Mouse (Mus musculus): ENCODE data around the gene Srarp. TPM values are rescaled to one million over a fixed set of nuclear protein-coding genes. Genes with fewer than 3 reads are reported as not detected.

Gene Srarp
- polyA plus RNA-seq, 1 experiment from 2014 or later = not detected

GRCm38 (mm10) chr4:141466844-141467580 lies 31.1 kb upstream of the Srarp start:
- H3K27ac ChIP-seq = 0 out of 2 replicates have a peak overlapping the region, but pooled peaks have one; percentile 7
- no peak for ATAC-seq (ENCODE audit: insufficient number of reproducible peaks, insufficient read depth, low FRiP score, low TSS enrichment, low read depth)
- peaks cover 100% of the 10 kb centered on the region for H3K36me3 ChIP-seq
- 88% methylated on average over 15 of the region's 15 CpGs for WGBS
- no peaks in the 10 kb centered on the region for H3K4me1 ChIP-seq (replicated peaks)
- H3K9ac ChIP-seq (replicated peaks) = no peak overlapping the region
- no peaks in the 10 kb centered on the region for H3K9me3 ChIP-seq
- H3K27me3 ChIP-seq = no peaks in the 10 kb centered on the region
- H3K4me2 ChIP-seq = no peak overlapping the region
- no peak overlapping the region for H3K4me3 ChIP-seq (replicated peaks)

GRCm38 (mm10) chr4:141466289-141466795 lies 30.4 kb upstream of the Srarp start:
- H3K36me3 ChIP-seq = peaks cover 100% of the 10 kb centered on the region
- 92% methylated on average over 16 of the region's 16 CpGs for whole genome bisulfite sequencing
- no peak for ATAC-seq (ENCODE audit: insufficient number of reproducible peaks, insufficient read depth, low FRiP score, low TSS enrichment, low read depth)

GRCm38 (mm10) chr4:141465512-141466288 lies 29.8 kb upstream of the Srarp start:
- WGBS = 94% methylated on average over 34 of the region's 34 CpGs
- no peak overlapping the region for H3K27ac ChIP-seq
- H3K4me3 ChIP-seq (replicated peaks) = no peak overlapping the region
- no peaks in the 10 kb centered on the region for H3K4me1 ChIP-seq (replicated peaks)
- peaks cover 96% of the 10 kb centered on the region for H3K36me3 ChIP-seq
- no peaks in the 10 kb centered on the region for H3K9me3 ChIP-seq
- H3K9ac ChIP-seq (replicated peaks) = no peak overlapping the region
- no peak overlapping the region for H3K4me2 ChIP-seq
- H3K27me3 ChIP-seq = no peaks in the 10 kb centered on the region
- no peak for ATAC-seq (ENCODE audit: insufficient number of reproducible peaks, insufficient read depth, low FRiP score, low TSS enrichment, low read depth)

More at GRCm38 (mm10) chr4:141466289-141466795, 30.4 kb upstream of the Srarp start:
- Histone ChIP-seq H3K27me3 (no peaks in the 10 kb centered on the region), H3K9me3 (no peaks in the 10 kb centered on the region), H3K4me3 (replicated peaks) (no peak overlapping the region), H3K27ac (no peak overlapping the region), H3K4me1 (replicated peaks) (no peaks in the 10 kb centered on the region), H3K4me2 (no peak overlapping the region), H3K9ac (replicated peaks) (no peak overlapping the region)

GRCm38 (mm10) chr4:141464722-141465121 lies 28.8 kb upstream of the Srarp start:
- Histone ChIP-seq H3K9ac (replicated peaks) (no peak overlapping the region), H3K27me3 (no peaks in the 10 kb centered on the region), H3K4me3 (replicated peaks) (no peak overlapping the region), H3K36me3 (peaks cover 96% of the 10 kb centered on the region), H3K27ac (no peak overlapping the region), H3K4me2 (no peak overlapping the region), H3K9me3 (no peaks in the 10 kb centered on the region), H3K4me1 (replicated peaks) (no peaks in the 10 kb centered on the region)
- 77% methylated on average over 16 of the region's 16 CpGs for WGBS
- ATAC-seq (ENCODE audit: insufficient number of reproducible peaks, insufficient read depth, low FRiP score, low TSS enrichment, low read depth) = no peak

- 86% methylated on average over 14 of the region's 14 CpGs for WGBS
- peaks cover 8% of the 10 kb centered on the region for H3K4me1 ChIP-seq (replicated peaks)
- no peak overlapping the region for H3K9ac ChIP-seq (replicated peaks)
- no peak overlapping the region for H3K4me2 ChIP-seq
- no peak overlapping the region for H3K27ac ChIP-seq
- peaks cover 90% of the 10 kb centered on the region for H3K36me3 ChIP-seq
- H3K27me3 ChIP-seq = no peaks in the 10 kb centered on the region
- ATAC-seq (ENCODE audit: insufficient number of reproducible peaks, insufficient read depth, low FRiP score, low TSS enrichment, low read depth) = no peak
- no peaks in the 10 kb centered on the region for H3K9me3 ChIP-seq
- no peak overlapping the region for H3K4me3 ChIP-seq (replicated peaks)
Observed at GRCm38 (mm10) chr4:141463472-141463871, 27.6 kb upstream of the Srarp start.

- no peak overlapping the region for H3K4me2 ChIP-seq
- H3K36me3 ChIP-seq = peaks cover 71% of the 10 kb centered on the region
- no peak overlapping the region for H3K4me3 ChIP-seq (replicated peaks)
- peaks cover 18% of the 10 kb centered on the region for H3K4me1 ChIP-seq (replicated peaks)
- WGBS = 94% methylated on average over 12 of the region's 12 CpGs
- H3K27me3 ChIP-seq = no peaks in the 10 kb centered on the region
- no peak for ATAC-seq (ENCODE audit: insufficient number of reproducible peaks, insufficient read depth, low FRiP score, low TSS enrichment, low read depth)
- no peak overlapping the region for H3K27ac ChIP-seq
- no peak overlapping the region for H3K9ac ChIP-seq (replicated peaks)
- no peaks in the 10 kb centered on the region for H3K9me3 ChIP-seq
Observed at GRCm38 (mm10) chr4:141461576-141461975, 25.7 kb upstream of the Srarp start.

GRCm38 (mm10) chr4:141461088-141461487 lies 25.2 kb upstream of the Srarp start:
- Histone ChIP-seq H3K36me3 (peaks cover 69% of the 10 kb centered on the region), H3K27me3 (no peaks in the 10 kb centered on the region), H3K9me3 (no peaks in the 10 kb centered on the region), H3K9ac (replicated peaks) (no peak overlapping the region), H3K4me3 (replicated peaks) (no peak overlapping the region), H3K27ac (no peak overlapping the region), H3K4me1 (replicated peaks) (peaks cover 18% of the 10 kb centered on the region), H3K4me2 (no peak overlapping the region)
- WGBS = 78% methylated on average over 12 of the region's 12 CpGs
- ATAC-seq (ENCODE audit: insufficient number of reproducible peaks, insufficient read depth, low FRiP score, low TSS enrichment, low read depth) = no peak

- H3K4me2 ChIP-seq = no peak overlapping the region
- H3K27me3 ChIP-seq = no peaks in the 10 kb centered on the region
- H3K9ac ChIP-seq (replicated peaks) = no peak overlapping the region
- WGBS = 93% methylated on average over 4 of the region's 4 CpGs
- peaks cover 18% of the 10 kb centered on the region for H3K4me1 ChIP-seq (replicated peaks)
- no peak overlapping the region for H3K4me3 ChIP-seq (replicated peaks)
- H3K9me3 ChIP-seq = no peaks in the 10 kb centered on the region
- no peak overlapping the region for H3K27ac ChIP-seq
- peaks cover 64% of the 10 kb centered on the region for H3K36me3 ChIP-seq
- no peak for ATAC-seq (ENCODE audit: insufficient number of reproducible peaks, insufficient read depth, low FRiP score, low TSS enrichment, low read depth)
Observed at GRCm38 (mm10) chr4:141460481-141460880, 24.6 kb upstream of the Srarp start.

GRCm38 (mm10) chr4:141459766-141460165 lies 23.9 kb upstream of the Srarp start:
- H3K4me3 ChIP-seq (replicated peaks) = no peak overlapping the region
- ATAC-seq (ENCODE audit: insufficient number of reproducible peaks, insufficient read depth, low FRiP score, low TSS enrichment, low read depth) = no peak
- H3K27me3 ChIP-seq = no peaks in the 10 kb centered on the region
- no peak overlapping the region for H3K4me2 ChIP-seq
- H3K9me3 ChIP-seq = no peaks in the 10 kb centered on the region
- H3K4me1 ChIP-seq (replicated peaks) = peaks cover 23% of the 10 kb centered on the region
- H3K9ac ChIP-seq (replicated peaks) = no peak overlapping the region
- no peak overlapping the region for H3K27ac ChIP-seq
- WGBS = 86% methylated on average over 9 of the region's 9 CpGs
- H3K36me3 ChIP-seq = peaks cover 61% of the 10 kb centered on the region

- Histone ChIP-seq H3K9ac (replicated peaks) (peak overlapping the region; percentile 13; the same call in 1 of the 2 replicates), H3K4me3 (replicated peaks) (no peak overlapping the region), H3K9me3 (no peaks in the 10 kb centered on the region), H3K36me3 (peaks cover 57% of the 10 kb centered on the region), H3K4me1 (replicated peaks) (peaks cover 26% of the 10 kb centered on the region), H3K4me2 (no peak overlapping the region), H3K27me3 (no peaks in the 10 kb centered on the region), H3K27ac (peak overlapping the region; percentile 77)
- ATAC-seq (ENCODE audit: insufficient number of reproducible peaks, insufficient read depth, low FRiP score, low TSS enrichment, low read depth) = no peak
- 71% methylated on average over 3 of the region's 3 CpGs for WGBS
Observed at GRCm38 (mm10) chr4:141458888-141459287, 23.0 kb upstream of the Srarp start.

GRCm38 (mm10) chr4:141458236-141458635 lies 22.3 kb upstream of the Srarp start:
- 4% methylated on average over 7 of the region's 7 CpGs for WGBS
- H3K9me3 ChIP-seq = no peaks in the 10 kb centered on the region
- ATAC-seq (ENCODE audit: insufficient number of reproducible peaks, insufficient read depth, low FRiP score, low TSS enrichment, low read depth) = peak; percentile 43; the same call in 1 of the 2 replicates
- H3K4me3 ChIP-seq (replicated peaks) = no peak overlapping the region
- no peaks in the 10 kb centered on the region for H3K27me3 ChIP-seq
- H3K27ac ChIP-seq = peak overlapping the region; percentile 77
- peaks cover 26% of the 10 kb centered on the region for H3K4me1 ChIP-seq (replicated peaks)
- H3K9ac ChIP-seq (replicated peaks) = 0 out of 2 replicates have a peak overlapping the region, but pooled peaks have one; percentile 35
- peaks cover 57% of the 10 kb centered on the region for H3K36me3 ChIP-seq
- 0 out of 2 replicates have a peak overlapping the region, but pooled peaks have one; percentile 2 for H3K4me2 ChIP-seq
